Mouse (Mus musculus): ENCODE data around the gene Sin3a. TPM values are rescaled to one million over a fixed set of nuclear protein-coding genes. Genes with fewer than 3 reads are reported as not detected.

Gene Sin3a
- polyA plus RNA-seq (2015; fragmentation: Nextera tagmentation; extraction: Ambion mirVana), result 13.6 and 15.4 TPM in 2 replicates

DNA sequence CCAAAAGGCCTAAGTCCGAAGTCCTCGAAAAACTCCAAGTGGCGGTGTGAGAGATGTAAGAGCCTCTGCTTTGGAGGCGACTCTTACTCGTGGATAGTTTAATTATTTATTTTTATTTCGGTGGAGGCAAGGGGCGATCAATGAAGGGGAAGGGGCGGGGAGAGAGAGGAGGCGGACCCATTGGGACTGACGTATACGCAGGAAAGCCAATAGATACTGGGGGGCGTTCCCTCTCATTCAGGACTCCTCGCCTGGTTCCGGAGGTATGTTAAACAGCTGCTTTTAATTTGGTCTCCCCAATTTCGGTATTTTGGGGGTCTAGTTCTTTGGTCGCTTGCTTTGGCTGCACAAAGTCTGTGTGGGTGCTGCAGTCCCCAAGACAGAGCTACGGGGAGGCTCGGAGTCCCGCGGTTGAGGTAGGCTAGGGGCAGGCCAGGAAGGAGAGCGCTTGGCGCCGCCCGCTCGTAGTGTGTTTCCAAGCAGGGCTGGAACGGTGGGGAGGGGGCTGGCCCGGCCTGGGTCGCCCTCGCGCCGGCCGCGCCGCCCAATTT is at the start of gene Sin3a:
Gene Sin3a, plus strand, starts transcription at position 240 of the 551 bp plus-strand sequence.

GRCm38 (mm10) chr9:57130577-57131433 is 59.0 kb downstream of the Sin3a start, which contains the start of gene Man2c1:
Gene Man2c1, plus strand, starts transcription at chr9:57130690.

GRCm38 (mm10) chr9:57148144-57148878 is 76.5 kb downstream of the Sin3a start, which contains the start of gene Neil1:
Gene Neil1, minus strand, starts transcription at chr9:57148305.

GRCm38 (mm10) chr9:57158013-57158470 is 86.2 kb downstream of the Sin3a start, which contains the start of gene Commd4:
Gene Commd4, minus strand, starts transcription at chr9:57158331.

Other genes starting within 250 kb of the Sin3a start
- not detected in 2 replicates for gene Odf3l1, start 207.4 kb upstream of the Sin3a start, polyA plus RNA-seq (2015; fragmentation: Nextera tagmentation; extraction: Ambion mirVana)
- 1.2 and 1.4 TPM in 2 replicates for gene Cspg4, start 207.0 kb upstream of the Sin3a start, polyA plus RNA-seq (2015; fragmentation: Nextera tagmentation; extraction: Ambion mirVana)
- 2.1 and 3.4 TPM in 2 replicates for gene Snx33, start 143.7 kb upstream of the Sin3a start, polyA plus RNA-seq (2015; fragmentation: Nextera tagmentation; extraction: Ambion mirVana)
- 90.7 and 95.5 TPM in 2 replicates for gene Imp3, start 134.6 kb upstream of the Sin3a start, polyA plus RNA-seq (2015; fragmentation: Nextera tagmentation; extraction: Ambion mirVana)
- gene Snupn, start 121.2 kb upstream of the Sin3a start, polyA plus RNA-seq (2015; fragmentation: Nextera tagmentation; extraction: Ambion mirVana), result 9.8 and 10.6 TPM in 2 replicates
- gene Ptpn9, start 77.1 kb upstream of the Sin3a start, polyA plus RNA-seq (2015; fragmentation: Nextera tagmentation; extraction: Ambion mirVana), result 7.0 and 9.0 TPM in 2 replicates
- gene Man2c1, start 58.6 kb downstream of the Sin3a start, polyA plus RNA-seq (2015; fragmentation: Nextera tagmentation; extraction: Ambion mirVana), result 25.3 and 33.2 TPM in 2 replicates
- 3.0 and 4.7 TPM in 2 replicates for gene Neil1, start 76.3 kb downstream of the Sin3a start, polyA plus RNA-seq (2015; fragmentation: Nextera tagmentation; extraction: Ambion mirVana)
- 84.2 and 94.1 TPM in 2 replicates for gene Commd4, start 86.3 kb downstream of the Sin3a start, polyA plus RNA-seq (2015; fragmentation: Nextera tagmentation; extraction: Ambion mirVana)
- gene Trcg1, start 164.5 kb downstream of the Sin3a start, polyA plus RNA-seq (2015; fragmentation: Nextera tagmentation; extraction: Ambion mirVana), result 0.04 TPM in 1 of 2 replicates, not detected in the other
- 16.2 and 17.1 TPM in 2 replicates for gene 1700017B05Rik, start 190.6 kb downstream of the Sin3a start, polyA plus RNA-seq (2015; fragmentation: Nextera tagmentation; extraction: Ambion mirVana)

Measured in spleen, postnatal 0 days (tissue).